Mouse (Mus musculus): ENCODE results near the gene Cage1.
A peak's percentile ranks its signal among the peaks of the same experiment; 100 is the strongest.

Cage1 gene

GRCm38 (mm10) chr13:38010444-38010910, 26.4 kb downstream of the Cage1 start:
- DNase-seq (ENCODE audit: low spot score) = no peak

DNA sequence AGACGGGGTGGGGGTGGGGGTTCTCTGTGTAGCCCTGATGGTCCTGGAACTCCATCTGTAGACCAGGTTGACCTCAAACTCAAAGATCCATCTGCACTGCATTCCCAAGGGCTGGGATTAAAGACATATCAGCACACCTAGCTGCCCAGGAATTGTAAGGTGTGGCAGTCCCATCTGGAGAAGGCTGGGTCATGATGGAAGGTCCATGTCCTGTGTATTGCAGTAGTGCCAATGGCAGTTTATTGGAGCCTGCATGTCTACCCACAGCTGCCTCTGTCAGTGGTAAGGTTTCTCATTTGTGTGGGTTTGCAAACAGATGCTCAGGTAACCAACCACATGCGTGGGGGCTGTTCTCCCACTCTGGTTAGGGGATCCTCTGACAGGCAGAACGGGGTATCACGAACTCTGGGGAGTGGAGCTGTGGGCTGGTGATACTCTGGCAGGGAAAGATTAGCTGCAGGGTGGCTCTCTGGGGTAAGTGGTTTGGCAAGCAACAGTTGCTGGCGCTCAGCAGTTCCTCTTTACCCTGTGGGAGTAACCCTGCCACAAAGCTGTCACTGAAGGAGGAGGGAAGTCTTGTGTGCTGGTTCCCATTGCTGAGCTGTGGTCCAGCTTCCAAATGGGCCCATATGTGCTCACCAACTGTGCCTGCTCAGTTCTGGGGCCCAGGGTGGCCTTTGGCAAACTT, 27.0 kb downstream of the Cage1 start:
- no peak for DNase-seq (ENCODE audit: low spot score)

- no peak for DNase-seq (ENCODE audit: low spot score)
Measured at GRCm38 (mm10) chr13:38007972-38008371, 28.9 kb downstream of the Cage1 start.

GRCm38 (mm10) chr13:38002461-38002860, 34.4 kb downstream of the Cage1 start:
- no peak for DNase-seq (ENCODE audit: low spot score)

DNA sequence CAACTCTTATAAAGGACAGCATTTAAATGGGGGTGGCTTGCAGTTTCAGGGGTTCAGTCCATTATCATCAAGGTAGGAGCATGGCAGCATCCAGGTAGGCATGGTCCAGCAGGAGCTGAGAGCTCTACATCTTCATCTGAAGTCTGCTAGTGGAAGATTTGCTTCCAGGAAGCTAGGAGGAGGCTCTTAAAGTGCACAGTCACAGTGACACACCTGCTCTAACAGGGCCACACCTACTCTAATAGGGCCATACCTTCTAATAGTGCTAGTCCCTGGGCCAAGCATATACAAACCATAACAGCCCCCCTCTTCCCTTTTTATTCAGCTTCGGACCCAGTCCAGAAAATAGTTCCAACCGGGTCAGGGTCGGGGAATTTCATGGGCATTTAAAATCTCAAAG, 37.2 kb downstream of the Cage1 start:
- no peak for DNase-seq (ENCODE audit: low spot score)

- DNase-seq (ENCODE audit: low spot score) = no peak
Measured at GRCm38 (mm10) chr13:37994405-37994749, 42.5 kb downstream of the Cage1 start.

DNA sequence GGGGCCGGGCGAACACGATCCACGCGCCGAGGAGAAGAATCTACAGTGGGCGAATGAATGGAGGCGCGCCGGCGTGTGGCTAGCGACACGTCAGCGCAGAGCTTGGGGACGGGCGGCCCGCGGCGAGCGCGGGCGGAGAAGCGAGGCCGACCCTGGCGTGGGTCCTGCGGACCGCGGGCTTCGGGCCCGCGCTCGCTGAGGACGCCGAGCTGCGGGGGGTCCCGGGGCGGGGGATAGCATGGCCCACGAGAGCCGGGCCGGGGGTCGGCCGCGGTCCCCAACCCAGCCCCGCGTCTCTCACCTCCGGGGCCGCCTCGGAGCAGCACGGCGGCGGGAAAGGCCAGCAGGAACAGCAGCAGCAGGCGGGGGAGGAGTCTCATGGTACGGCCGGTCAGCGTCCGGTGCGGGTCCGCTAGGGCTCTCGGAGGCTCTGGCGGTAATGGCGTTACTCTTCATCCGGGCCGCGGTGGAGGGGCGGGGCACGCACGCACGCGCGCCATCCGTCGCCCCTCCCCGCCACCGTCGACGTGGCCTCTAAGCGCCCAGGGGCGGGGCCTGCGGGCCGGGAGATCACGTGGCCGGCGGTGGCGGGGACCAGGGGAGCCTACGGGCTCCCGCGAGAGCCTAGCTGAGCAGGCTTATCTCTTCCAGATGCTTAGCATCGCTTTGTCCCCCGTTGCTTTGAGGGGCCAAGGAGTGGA, 43.0 kb downstream of the Cage1 start, which contains the start of gene Ssr1:
Gene Ssr1 (minus strand): TSS at position 514 of the 701 bp plus-strand sequence.
- peak; percentile 97 for DNase-seq (ENCODE audit: low spot score)

GRCm38 (mm10) chr13:37993376-37993703, 43.5 kb downstream of the Cage1 start:
- DNase-seq (ENCODE audit: low spot score) = no peak

DNA sequence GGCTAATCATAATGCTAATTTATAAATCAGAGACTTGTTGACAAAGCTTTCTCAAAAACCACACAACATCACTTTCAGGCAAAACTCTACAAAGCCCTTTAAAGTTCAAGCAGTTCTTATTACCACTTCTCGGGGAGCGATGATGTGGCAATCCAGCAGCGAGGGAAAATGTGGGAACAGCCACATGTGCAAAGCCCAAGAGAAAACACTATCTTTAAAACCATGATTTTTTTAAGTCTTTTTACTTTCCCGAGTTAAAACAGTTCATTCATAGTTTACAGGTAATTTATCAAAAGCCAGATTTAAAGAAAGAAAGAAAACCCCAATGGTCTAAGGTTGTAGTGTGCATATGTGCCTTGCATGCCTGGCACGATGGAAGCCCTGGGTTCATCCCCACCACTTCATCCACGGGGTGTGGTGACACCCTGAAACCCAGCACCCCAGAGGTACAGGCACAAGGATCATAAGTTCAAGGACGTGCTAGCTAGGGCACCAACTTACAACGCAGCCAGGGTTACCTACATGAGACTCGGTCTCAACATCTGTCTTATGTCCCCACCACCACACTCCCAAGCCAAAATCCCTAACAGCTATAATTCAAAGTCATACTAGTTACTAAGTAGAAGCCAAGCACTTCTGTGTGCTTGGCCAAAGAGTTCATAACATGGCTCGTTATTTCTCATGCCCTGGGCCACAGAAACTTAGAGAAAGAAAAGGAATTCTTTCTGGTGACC, 44.1 kb downstream of the Cage1 start:
- no peak for DNase-seq (ENCODE audit: low spot score)

DNA sequence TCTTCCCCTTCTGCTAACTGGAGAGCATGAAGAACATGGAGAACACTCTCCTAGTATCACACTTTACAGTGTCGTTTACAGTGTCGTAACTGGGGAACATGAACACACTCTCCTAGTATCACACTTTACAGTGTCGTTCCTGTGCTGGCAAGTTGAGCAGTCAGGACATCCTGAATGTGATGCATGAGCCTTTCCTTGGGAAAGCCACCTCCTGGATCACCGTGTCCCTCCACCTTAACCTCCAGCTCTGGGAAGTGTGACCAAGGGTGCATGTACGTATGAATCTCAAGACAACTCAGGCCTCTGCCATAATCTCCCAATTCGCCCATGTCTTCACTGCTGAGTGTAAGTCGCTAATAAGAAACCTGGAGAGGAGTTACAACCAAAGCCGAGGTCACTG, 47.2 kb downstream of the Cage1 start:
- no peak for DNase-seq (ENCODE audit: low spot score)

- no peak for DNase-seq (ENCODE audit: low spot score)
Measured at GRCm38 (mm10) chr13:37986166-37986565, 50.7 kb downstream of the Cage1 start.

- DNase-seq (ENCODE audit: low spot score) = no peak
Measured at GRCm38 (mm10) chr13:37981063-37981462, 55.8 kb downstream of the Cage1 start.

GRCm38 (mm10) chr13:37980346-37980745, 56.5 kb downstream of the Cage1 start:
- no peak for DNase-seq (ENCODE audit: low spot score)

DNA sequence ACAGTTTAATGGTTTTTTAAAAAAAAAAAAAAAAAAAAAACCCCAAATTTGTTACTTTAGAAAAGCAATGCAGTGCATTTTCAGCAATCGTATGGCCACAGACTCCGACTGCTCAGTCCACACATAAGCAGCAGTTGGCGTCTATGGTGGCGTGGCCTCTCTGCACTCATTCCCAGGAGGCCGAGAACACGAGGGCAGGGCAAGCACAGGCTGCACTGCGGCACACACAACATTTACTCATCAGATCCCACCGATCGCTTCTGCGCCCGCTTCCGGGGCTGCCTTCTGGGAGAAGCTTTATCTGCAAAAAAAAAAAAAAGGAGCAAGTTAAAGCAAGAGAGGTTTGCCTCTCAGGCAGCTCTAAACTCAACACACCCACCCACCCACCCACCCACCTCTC, 57.4 kb downstream of the Cage1 start:
- DNase-seq (ENCODE audit: low spot score) = no peak

DNA sequence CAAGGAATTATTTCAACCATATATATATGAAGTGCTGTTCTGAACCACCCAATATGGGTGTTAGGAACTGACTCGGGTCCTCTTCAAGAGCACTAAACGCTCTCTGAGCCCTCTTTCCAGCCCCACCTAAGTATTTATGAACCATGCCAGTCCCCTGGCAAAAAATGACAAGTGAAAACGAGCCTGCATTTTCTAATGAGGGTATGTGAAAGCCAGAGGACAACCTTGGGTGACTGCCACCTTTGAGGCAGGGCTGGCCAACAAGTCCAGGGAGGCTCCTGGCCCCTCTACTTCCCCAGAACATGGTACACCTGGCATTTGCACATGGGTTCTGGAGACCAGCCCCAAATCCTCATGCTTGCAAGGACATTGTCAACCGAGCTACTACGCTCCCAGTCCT, 62.1 kb downstream of the Cage1 start:
- no peak for DNase-seq (ENCODE audit: low spot score)

DNA sequence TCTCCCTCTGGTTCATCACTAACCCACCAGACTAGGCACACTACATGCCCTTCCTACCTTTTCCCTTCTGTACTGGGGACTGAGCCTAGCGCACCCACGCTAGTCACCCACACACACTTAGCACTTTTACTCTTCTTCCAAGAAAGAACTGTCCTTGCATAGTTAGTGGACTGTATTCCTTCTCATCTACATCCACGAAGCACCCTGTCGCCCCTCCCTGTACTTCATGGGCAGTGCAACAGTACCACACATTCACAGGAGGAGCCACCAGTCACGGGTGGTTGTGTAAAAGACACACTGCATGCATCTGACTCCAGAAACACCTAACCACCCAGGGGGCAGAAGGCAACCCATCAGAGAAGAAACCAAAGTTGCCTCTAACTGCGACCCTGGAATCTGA, 62.8 kb downstream of the Cage1 start:
- no peak for DNase-seq (ENCODE audit: low spot score)

- no peak for DNase-seq (ENCODE audit: low spot score)
Measured at GRCm38 (mm10) chr13:37970887-37971530, 65.9 kb downstream of the Cage1 start.

- no peak for DNase-seq (ENCODE audit: low spot score)
Measured at GRCm38 (mm10) chr13:37969988-37970387, 66.9 kb downstream of the Cage1 start.

GRCm38 (mm10) chr13:37969337-37969736, 67.5 kb downstream of the Cage1 start:
- peak; percentile 89 for DNase-seq (ENCODE audit: low spot score)

DNA sequence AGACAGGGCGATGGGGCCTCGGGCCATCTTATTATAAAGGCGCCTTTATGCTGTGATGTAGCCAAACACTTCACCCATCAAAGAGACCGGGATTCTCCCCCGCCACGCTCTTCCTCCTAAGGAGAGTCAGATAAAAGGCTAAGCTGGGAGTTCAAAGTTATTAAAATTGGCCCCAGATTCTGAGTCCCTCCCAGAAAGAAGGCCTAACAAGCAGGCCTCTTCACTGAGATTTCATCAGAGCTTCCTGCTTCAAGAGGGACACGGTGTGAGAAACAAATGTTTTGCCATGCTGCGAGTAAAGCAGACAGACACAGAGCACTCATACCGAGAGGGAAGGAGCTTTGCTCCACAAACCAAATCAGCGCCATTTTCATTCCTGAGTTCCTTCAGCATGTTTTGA, 69.3 kb downstream of the Cage1 start:
- DNase-seq (ENCODE audit: low spot score) = no peak

- peak; percentile 30 for DNase-seq (ENCODE audit: low spot score)
Measured at GRCm38 (mm10) chr13:37967052-37967437, 69.8 kb downstream of the Cage1 start.

DNA sequence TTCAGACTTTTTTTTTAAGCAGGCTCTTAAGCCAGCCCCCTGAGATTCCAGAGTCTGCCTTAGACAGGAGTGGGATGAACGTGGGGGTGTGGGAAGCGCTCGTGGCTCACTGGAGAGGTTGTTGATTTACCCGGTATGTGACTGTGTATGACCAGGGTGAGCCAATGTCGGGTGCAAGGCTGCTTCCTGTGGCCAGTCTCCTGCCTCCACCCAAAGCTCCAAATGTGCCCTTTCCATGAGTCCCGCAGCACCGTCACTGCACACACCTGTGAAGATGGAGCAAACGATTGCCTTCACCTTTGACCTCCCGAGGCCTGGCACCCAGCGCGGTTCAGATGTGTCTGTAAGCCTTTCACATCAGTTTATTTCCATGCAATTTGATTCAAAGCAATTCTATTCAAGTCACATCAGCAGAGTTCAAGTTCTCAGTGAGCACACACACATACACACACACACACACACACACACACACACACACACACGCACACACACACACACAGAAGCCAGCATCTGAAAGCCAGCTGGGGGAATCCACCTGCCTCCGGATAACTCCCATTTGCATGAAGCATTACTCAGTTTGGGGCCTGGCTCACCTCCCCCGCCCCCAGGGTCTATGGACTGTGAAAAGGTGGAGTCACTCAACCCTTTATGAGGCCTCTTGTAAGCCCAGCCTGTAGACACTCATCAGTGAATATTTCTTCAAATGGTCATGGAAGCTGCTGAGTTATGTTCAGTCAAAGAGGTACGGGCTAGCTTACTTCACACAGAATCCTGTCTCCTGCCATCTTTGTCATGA, 70.4 kb downstream of the Cage1 start:
- no peak for DNase-seq (ENCODE audit: low spot score)
